Mouse (Mus musculus): ENCODE data around the gene Rabgap1l.

Rabgap1l gene

DNA sequence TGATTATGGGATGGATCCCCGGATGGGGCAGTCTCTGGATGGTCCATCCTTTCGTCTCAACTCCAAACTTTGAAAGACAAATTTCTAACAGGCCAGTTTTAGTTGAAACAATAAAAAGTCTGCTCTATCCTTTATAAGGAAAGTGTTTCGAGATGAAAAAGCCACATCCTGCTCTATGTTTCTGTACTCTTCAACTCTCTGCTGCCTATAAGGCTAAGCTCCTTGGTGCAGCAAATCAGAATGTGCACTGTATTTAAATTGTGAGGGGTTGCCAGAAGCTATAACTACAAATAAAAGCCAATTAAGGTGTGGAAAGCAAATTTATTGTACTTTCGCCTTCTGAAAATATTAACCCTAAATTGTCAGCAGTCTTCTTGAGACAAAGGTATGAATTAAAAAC lies 198.9 kb downstream of the Rabgap1l start:
- no peak for DNase-seq

DNA sequence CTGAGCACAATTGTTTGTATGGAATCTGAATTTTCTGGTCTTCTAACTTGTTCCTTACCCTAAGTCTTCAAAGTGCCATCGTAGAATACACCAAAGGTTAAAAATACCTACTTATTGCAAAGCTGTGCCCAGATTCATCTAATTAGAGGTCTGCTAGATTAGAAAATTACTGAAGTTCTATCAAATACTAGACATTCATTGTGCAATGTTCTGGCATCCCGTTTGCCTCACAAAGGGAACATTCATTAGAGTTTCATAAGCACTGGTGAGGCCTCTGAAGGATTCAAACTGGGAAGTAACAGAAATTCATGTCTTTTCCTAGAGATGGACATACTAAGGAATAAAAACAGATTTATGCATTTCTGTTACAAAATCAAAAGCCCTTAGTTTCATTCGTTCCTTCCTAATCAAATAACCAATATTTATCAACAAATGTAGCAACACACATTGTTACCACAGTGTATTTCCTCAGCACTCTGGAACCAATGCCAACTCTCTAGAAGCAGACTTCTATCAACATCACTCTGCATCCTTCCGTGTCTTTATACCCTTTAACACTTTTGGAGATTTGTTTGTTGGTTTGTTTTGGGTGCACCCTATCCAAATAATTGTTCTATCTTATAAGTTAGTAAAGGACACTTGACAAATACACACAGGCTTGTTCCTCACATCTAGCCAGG lies 204.0 kb downstream of the Rabgap1l start:
- DNase-seq, result no peak

DNA sequence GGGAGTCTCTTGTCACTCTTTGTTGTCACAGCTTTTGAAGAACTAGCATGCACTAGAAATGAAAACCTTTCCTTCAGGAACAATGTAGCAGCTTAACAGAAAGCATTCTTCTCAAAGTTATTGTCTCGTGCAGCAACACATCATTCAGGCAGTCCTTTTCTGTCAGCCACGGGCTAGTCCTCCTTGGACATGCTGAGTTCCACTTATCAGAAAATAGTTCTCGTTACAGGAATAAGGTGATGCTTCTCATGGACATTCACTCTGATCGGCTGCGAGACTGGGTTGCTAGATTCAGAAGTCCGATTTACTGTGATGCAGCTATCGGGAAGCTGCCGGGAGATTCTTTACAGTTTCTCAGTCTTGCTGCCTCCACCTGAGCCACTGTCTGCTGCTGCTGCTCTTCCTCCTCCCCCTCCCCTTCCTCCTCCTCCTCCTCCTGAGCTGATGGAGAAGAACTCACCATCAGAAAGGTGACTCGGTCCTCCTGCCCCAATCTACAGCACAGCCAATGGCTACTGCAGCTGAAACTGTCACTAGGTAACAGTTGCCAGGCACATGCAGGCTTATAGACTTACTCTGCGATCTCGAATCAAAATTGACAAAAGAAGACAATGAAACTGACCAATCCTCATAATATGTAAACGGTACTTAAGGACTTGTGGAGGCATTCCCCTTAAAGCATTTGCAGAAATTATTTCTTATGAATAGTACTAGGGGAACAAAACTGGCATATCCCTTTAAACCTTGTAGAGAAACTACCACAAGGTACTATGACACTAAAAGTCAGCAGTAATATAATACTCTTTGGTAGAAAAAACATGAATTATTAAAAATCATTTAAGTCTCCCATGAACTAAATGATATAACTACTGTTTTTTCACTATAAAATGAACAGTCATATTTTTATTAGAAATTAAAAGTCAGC lies 213.4 kb downstream of the Rabgap1l start:
- DNase-seq, result peak; percentile 19

- DNase-seq, result no peak
Measured at GRCm38 (mm10) chr1:160576124-160576523, 216.9 kb downstream of the Rabgap1l start.

- no peak for DNase-seq
Measured at GRCm38 (mm10) chr1:160574039-160574438, 219.0 kb downstream of the Rabgap1l start.

DNA sequence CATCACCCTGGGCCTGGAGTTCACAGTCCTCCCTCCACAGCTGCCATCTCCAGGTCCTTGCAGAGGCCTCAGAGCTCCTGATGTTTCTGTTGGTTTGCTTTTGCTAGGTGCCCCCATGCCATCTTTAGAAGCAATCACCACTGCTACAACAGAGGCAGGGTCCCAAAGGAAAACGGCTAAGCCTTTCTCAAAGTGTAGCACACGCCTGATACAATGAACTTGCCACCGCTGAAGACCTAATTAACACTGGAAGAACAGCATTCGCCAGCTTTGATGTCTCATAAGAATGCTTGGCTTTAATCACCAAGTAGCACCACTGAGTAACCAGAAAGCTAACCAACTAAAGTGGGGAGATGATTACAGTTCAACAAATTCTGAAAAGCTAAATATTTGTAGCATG lies 226.6 kb downstream of the Rabgap1l start:
- DNase-seq, result no peak

- no peak for DNase-seq
Measured at GRCm38 (mm10) chr1:160561381-160561780, 231.6 kb downstream of the Rabgap1l start.

DNA sequence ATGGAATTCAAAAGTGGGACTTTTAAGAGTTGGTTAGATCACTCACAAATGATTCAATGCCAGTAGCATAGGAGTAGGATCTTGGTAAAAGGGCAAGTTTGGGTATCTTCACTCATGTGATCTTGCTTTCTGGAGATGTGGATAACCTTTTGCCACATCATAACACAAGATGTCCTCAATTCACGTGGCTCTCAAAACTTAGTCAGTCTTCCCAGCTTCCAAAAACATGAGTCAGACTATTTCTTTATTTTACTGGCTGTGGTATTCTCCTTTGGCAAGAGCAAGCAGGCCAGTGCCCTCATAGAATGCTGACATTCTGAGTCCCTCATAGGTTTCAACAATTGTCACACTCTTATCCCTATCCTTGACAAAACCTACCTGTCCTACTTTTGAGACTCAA lies 242.4 kb downstream of the Rabgap1l start:
- DNase-seq, result no peak

GRCm38 (mm10) chr1:160547934-160548876 lies 244.8 kb downstream of the Rabgap1l start:
- DNase-seq, result no peak

- no peak for DNase-seq
Measured at GRCm38 (mm10) chr1:160535649-160536048, 257.4 kb downstream of the Rabgap1l start.

DNA sequence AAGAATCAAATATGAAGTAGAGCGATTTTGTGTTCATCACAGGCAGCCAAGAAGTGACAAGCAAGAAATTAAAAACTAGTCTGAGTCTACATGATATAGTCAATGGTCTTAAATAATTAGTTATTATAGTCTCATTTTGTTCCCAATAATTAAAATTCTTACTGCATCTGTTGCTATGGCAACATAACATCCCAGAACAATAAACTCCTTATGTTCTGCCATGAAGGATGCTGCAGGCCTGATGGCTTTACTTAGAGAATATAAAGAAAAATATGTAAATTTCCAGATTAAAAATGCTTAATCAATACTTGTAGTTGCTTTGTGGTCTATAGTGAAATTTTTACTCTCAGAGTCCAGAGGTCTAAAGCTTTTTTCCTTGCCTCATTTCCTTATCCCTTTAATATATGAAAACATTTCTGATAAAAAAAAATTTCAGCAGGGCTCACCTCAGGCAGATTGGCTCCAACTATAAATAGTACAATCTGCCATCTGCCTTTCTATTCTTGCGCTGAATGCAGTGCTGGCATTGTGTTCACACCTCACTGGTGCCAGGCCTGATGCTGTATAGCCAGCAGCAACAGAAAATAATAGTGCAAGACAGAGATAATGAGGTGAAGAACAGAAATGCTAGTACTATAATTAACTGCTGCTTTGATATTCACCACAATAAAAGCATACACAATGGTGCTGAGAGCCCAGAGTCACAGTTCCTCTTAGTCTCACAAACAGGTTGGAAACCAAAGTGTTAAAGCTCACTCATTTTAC lies 258.3 kb downstream of the Rabgap1l start:
- peak; percentile 76 for DNase-seq

- DNase-seq, result no peak
Measured at GRCm38 (mm10) chr1:160533209-160533820, 259.7 kb downstream of the Rabgap1l start.

GRCm38 (mm10) chr1:160531402-160531801 lies 261.6 kb downstream of the Rabgap1l start:
- peak; percentile 77 for DNase-seq

DNA sequence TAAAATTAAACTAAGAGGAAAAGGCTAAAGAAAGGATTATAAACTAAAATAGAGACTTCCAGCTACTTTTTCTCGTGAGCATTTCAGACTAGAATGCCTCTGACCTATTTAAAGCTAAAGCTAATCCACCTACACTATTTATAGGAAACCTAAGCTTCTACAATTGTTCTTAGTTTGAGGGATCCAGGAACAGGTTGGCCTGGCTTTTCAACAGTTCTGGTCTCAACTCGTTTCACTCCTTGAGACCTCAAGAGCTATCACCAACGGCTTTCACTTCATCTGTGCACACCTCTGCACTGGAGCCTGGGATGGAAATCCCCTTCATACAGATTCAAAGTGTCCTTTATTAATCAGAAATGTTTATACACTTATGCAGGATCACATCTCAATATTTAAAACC lies 271.1 kb downstream of the Rabgap1l start:
- no peak for DNase-seq

DNA sequence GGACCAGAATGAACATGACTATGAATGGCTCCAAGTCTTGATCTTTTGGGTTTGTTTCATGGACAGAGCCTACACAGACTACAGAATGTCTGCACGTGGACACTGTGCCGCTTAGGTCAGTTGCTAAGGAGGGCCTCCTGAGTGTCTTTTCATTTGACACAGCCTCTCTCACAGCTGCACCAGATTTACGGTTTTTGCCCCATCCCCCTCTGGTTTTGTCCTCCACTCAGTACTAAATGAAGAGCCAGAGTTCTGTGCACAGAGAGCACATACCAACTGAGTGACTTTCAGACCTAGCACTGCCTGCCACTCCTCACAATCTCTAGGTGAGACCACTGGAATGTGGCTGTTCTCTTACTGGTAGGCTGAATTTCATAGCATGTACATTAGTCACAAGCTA lies 272.3 kb downstream of the Rabgap1l start:
- DNase-seq, result no peak

- no peak for DNase-seq
Measured at GRCm38 (mm10) chr1:160519896-160520465, 273.0 kb downstream of the Rabgap1l start.

DNA sequence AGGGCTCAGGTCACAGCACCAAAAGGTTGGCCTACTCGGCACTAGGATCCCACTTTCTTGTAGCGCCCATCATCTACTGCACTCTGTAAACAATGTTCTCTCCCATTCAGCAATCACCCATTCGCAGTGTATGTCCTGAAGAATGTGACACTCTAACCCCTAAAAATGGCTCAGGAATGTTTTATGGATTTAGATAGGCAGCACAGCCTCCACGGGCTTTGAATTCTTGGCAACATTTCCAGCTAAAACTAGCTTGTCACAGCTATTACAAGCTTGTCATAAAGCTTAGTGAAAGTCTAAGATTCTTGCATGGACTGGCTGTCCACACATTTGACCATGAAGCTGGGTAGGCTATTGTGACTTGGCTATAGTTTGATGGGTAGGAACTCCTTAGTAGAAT lies 274.5 kb downstream of the Rabgap1l start:
- DNase-seq, result no peak

DNA sequence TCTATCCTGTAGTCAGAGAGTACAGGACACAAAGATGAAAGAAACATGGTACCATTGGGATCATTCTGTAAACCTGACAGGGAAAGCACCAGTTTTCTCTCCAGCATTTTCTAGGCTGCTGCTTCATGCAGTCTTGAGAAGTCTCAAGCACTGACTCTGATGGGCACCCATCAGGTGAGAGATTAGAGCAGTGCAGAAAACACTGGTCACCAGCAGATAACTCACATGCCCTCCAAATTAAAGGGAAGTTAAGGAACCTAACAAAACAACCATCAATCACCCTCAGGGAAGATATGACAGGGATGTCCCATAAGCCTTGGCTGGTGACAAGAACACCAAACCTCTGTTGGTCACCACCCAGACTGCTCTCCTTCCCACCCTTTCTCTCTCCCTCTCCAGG lies 285.2 kb downstream of the Rabgap1l start:
- DNase-seq, result no peak

DNA sequence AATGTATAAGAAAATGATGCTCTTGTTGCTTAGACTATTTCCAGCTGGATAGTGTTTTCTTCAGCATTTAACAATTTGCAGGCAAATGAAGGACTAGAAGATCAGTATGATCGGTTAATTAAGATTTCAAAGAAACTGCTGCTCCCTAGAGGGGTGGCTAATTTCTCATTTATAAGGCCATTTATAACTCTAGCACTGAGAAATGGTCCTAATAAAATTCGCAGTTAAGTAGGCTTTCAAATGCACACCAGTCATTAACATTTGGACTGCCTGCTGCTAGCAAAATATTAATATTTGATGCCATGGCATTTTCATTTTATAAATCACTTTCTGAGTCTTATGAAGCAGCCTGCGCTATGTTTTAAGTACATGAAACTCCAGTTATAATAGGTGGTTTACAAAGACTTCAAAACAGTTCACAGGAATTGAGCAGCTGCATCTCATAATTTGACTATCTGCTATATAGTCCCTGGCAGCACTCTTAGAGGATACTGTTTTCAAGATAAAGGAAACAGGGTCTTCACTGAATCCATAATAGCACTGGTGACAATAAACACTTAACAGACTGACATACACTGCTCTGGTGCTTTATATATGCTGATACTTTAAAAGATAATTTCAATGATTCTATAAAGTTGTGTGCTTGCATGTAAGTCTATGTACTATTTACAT lies 296.0 kb downstream of the Rabgap1l start:
- no peak for DNase-seq

GRCm38 (mm10) chr1:160485731-160486130 lies 307.3 kb downstream of the Rabgap1l start:
- DNase-seq, result no peak

GRCm38 (mm10) chr1:160485028-160485427 lies 308.0 kb downstream of the Rabgap1l start:
- no peak for DNase-seq

Measured in cerebellum, adult 8-10 months (tissue).